Mouse (Mus musculus): ENCODE results near the gene Laptm4a. TPM values are rescaled to one million over a fixed set of nuclear protein-coding genes. Genes with fewer than 3 reads are reported as not detected.

Laptm4a gene
- 314 to 883 TPM (median 672 TPM) in 3 replicates for total RNA-seq (2017)

DNA sequence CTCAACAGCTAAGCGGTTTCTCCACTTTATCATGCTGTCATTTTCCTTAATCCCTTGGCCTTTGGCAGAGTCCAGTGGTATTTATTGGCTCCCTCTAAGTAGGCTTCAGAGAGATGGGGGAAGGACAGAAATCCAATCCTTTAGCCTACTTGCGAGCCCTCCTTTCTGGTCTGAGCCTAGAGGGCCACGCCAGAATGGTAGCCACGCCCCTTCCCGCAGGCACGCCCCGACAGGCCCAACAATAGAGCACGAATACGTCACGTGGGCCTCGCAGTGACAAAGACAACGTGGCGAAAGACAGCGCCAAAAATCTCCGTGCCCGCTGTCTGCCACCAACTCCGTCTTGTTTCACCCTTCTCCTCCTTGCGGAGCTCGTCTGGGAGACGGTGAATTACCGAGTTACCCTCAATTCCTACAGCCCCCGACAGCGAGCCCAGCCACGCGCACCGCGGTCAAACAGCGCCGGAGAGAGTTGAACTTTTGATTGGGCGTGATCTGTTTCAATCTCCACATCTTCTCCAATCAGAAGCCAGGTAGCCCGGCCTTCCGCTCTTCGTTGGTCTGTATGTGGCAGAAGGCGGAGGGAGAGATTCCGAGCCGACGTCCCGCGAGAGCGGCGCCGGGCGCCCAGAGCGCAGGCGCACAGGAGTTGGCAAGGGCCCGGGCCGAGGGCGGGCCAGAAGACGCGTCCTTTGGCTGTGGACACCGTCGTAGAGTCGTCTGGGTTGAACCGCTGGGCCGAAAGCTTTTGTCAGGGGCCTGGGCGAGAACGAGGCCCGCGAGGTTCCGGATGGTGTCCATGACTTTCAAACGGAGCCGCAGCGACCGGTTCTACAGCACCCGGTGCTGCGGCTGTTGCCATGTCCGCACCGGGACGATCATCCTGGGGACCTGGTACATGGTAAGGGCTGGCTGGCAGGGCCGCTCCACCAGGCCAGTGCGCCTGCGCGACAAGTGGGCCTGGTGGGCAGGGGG is at the start of gene Laptm4a:
Gene Laptm4a, plus strand, starts transcription at position 271 of the 975 bp plus-strand sequence.
- peak; percentile 86 for ATAC-seq (replicated peaks; ENCODE audit: insufficient number of reproducible peaks, low FRiP score, low TSS enrichment, poor library complexity, severe bottlenecking)

DNA sequence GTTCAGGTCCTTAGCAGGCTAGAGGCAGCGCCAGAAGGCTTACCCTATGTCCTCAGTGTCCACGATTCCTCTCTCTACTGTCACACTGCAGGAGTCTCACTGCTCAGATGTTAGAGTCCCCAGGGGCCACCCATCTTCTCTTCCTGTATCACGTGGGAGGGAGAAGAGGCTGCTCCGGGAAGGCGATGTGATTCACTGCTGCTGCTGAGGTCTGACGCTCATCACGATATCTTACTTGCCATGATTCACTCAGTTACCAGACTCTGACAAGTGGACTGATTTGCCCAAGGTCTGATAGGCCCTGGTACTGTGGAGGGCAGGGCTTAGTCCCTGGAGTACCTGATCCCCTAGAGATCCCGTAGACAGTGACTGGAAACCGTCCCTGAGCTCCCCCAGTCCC is 45.9 kb upstream of the Laptm4a start:
- ATAC-seq (replicated peaks; ENCODE audit: insufficient number of reproducible peaks, low FRiP score, low TSS enrichment, poor library complexity, severe bottlenecking): no peak

DNA sequence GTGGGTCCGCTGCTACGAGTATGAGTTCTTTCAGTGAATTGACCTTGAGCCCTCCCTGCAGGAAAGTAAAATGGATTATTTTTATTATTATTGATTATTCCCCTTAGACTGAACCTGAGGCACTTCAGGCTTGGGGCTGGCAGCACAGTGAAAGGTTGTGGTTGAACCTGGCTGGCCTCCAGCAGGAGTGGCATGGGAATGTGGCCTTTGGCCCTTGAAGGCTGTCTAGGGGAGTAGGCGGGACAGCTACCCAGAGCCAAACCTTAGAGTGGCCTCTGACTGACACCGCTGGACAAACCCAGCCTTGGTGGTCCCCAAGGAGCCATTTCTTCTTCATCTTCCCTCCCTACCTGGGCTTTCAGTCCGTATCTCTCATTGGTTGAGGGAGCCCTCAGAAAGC is 44.6 kb upstream of the Laptm4a start:
- no peak for ATAC-seq (replicated peaks; ENCODE audit: insufficient number of reproducible peaks, low FRiP score, low TSS enrichment, poor library complexity, severe bottlenecking)

DNA sequence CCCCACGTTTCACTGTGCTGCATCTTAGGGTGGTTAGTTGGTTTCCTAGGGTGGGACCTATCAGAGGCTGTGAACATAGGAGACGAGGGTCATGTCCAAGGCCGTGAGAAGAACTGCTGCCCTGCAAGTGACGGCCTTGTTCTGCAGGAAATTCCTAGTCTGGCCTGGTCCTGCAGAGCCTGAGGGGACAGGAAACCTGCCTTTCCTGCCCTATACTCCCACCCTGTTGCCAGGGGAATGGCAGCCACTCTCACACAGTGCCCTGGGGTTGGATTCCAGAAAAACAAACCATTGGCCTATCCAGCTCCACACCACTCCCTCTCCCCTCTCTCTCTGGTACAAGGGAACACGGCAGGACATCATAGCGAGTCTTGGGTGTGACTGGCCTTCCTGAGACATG is 44.1 kb upstream of the Laptm4a start:
- ATAC-seq (replicated peaks; ENCODE audit: insufficient number of reproducible peaks, low FRiP score, low TSS enrichment, poor library complexity, severe bottlenecking): no peak

DNA sequence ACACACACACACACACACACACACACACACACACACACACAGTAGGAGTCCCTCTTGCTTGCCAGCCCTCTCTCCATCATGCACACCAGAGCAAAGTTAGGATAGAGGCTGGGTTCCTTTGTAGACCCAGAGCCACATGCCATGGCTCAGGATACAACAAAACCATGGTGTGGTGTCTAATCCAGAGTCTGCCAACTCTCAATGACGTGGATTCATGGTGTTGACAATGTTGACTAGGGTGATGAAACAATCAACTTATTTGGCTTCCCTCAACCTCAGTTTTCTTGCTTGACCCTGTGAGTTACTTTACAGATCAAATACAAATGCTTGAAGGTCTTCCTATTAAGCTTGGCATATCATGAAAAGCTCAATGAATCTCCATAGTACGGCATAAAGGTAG is 42.7 kb upstream of the Laptm4a start:
- no peak for ATAC-seq (replicated peaks; ENCODE audit: insufficient number of reproducible peaks, low FRiP score, low TSS enrichment, poor library complexity, severe bottlenecking)

DNA sequence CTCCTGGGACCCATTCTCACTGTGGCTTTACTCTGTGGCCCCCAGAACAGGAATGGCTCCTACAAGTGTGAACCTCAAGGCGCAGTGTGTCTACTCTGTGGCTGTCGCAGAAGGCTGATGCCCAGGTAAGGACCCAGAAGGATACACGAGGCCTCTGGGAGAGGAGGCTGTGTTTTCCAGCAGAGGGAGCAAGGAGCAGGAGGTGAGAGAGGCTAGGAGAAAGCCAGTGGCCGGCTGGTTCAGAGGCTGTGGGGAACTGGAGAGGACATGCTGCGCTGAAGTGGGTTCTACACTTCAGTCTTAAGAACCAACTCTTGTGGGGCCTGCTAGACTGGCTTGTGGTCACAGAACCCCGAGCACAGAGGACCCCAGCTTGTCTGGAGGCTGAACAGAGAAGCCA is 42.1 kb upstream of the Laptm4a start:
- no peak for ATAC-seq (replicated peaks; ENCODE audit: insufficient number of reproducible peaks, low FRiP score, low TSS enrichment, poor library complexity, severe bottlenecking)

DNA sequence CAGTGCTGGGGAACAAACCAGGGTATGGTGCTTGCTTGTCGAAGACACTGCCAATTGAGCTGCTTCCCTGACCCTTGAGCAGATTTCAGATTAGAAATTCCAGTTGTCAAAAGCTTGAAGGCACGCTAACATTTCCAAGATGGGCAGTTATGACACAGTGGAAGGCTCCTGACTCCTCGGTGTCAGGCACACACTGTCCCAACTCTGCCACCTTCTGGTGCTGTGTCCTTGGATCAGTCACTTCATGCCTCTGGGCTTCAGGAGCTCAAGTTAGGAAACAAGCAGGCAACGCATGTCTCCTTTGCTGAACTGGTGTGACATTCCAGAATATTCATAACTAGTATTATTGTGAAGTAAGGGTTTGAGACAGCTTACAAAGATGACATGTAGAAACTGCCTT is 39.7 kb upstream of the Laptm4a start:
- ATAC-seq (replicated peaks; ENCODE audit: insufficient number of reproducible peaks, low FRiP score, low TSS enrichment, poor library complexity, severe bottlenecking): peak; percentile 48; the same call in 1 of the 2 replicates

DNA sequence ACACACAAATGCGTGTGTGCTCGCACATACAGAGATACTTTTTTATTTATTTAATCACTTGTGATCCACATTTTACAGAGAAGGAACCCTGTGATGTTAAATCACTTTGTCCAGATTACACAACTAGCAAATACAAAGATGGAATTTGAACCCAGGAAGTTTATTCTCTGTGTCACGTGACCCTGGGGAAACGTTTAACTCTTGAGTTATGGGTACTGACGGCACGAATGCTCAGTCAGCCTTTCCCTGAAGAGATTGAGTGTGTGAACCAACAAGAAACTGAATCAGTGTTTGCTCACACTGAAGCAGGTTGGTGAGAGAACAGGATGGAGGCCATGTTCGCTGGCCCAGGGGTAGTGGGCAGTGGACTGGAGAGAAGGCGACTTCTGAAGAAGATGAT is 39.1 kb upstream of the Laptm4a start:
- no peak for ATAC-seq (replicated peaks; ENCODE audit: insufficient number of reproducible peaks, low FRiP score, low TSS enrichment, poor library complexity, severe bottlenecking)

DNA sequence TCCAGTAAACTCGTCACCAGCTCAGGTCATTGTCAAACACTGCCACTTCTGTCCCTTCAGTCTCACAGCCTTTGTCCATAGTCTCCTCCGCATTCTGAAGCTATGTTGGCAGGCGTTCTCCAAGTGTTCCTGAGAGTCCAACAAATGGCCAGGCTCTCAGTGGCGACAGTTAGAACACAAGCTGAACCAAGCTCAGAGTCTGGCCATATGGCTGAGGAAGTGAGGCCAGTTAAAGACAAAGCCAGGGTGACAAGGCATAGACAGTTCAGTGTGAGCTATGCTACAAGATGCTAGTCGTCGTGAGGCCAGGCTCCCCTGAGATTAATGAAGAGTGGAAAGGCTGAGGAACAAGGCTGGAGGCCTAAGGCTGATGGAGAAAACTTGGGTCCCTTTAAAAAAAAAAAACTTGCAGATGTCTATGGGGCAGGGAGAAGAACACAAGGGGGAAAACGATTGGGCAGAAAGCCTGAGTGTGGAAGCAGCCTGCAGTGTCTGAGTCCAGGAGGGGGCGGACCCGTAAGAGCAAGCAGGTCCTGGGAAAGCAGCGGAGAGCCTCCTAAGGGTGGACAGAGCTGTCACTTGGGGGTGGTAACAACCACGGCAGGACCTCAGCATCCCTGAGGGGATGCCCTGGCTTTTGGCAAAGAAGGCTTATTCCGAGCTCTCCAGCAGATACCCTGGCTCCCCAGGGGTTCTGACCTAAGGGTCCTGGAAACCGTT is 36.9 kb upstream of the Laptm4a start:
- no peak for ATAC-seq (replicated peaks; ENCODE audit: insufficient number of reproducible peaks, low FRiP score, low TSS enrichment, poor library complexity, severe bottlenecking)

DNA sequence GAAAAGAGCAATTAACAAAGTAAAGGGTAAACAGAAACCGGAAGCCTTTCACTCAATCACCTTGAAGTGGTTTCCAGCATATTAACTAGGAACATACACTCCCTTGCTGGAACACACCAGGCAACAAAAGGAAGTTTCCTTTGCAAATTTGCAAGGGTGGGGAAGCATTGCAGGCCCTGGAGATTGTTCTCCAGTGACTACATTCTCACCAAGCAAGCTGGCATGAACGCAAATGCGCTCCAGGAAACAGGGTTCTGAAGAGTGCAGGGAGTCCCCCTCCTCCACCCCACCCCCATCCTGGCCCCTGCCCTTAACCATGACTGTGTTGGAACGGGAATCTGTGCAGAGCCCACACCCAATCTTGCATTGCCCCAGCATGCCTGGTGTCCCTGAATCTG is 36.3 kb upstream of the Laptm4a start:
- no peak for ATAC-seq (replicated peaks; ENCODE audit: insufficient number of reproducible peaks, low FRiP score, low TSS enrichment, poor library complexity, severe bottlenecking)

DNA sequence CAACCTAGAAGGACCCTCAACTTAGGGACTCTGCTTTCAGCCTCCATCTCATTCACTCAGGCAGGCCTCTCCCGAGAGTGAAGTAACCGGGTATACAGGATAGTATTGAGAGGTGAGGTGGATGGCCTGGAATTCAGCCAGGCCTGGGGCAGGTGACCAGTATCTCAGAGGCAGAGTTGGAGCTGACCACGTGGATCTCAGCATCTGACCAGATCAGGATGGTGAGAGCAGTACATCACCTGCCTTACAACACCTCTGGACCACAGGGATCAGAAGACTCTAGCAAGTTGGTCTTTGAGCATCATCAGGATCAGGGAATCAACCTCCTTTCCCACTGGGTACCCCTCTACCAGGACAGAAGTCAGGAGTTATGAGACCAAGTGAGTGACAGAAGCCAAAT is 35.5 kb upstream of the Laptm4a start:
- ATAC-seq (replicated peaks; ENCODE audit: insufficient number of reproducible peaks, low FRiP score, low TSS enrichment, poor library complexity, severe bottlenecking): no peak

DNA sequence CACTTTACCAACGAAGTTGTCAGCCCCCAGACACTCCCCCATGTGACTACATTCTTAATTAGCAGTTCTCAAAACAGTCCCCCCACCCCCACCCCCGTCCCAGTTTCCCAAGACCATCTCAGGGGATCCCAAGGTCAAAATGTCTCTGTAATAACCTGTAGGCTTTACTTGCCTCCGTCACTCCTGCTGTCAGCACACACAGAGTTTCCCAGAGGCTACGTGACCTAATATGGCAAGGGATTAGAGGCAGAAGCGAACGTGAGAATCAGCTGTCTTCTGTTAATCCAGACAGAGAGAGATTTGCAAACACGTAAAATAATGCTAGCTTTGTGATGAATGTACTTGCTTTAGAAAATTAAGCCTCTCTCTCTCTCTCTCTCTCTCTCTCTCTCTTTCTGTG is 33.0 kb upstream of the Laptm4a start:
- ATAC-seq (replicated peaks; ENCODE audit: insufficient number of reproducible peaks, low FRiP score, low TSS enrichment, poor library complexity, severe bottlenecking): no peak

DNA sequence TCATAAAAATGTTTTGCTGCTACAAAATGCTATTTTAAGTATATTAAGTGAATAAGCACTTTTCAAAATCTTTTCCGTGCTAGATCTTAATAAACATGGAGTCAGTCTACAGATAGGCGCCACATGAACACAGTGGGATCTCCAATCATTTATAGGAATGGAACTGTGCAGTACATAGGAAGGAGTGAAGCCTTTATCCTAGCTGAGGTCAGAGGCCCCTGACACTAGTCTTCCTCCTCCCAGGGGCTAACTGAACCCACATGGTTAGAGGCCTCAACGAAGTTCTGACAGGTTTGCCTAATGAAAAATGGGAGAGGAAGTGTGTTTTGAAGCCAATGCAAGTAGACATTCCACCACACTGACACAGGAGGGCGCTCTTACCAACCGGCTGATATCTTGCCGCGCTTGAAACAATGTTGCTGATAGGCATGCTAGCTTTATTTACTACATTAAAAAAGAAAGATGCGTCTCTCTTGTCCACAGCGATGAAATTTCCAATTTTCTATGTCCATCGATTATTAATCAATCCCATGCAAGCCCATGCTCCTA is 32.3 kb upstream of the Laptm4a start:
- ATAC-seq (replicated peaks; ENCODE audit: insufficient number of reproducible peaks, low FRiP score, low TSS enrichment, poor library complexity, severe bottlenecking): peak; percentile 86

DNA sequence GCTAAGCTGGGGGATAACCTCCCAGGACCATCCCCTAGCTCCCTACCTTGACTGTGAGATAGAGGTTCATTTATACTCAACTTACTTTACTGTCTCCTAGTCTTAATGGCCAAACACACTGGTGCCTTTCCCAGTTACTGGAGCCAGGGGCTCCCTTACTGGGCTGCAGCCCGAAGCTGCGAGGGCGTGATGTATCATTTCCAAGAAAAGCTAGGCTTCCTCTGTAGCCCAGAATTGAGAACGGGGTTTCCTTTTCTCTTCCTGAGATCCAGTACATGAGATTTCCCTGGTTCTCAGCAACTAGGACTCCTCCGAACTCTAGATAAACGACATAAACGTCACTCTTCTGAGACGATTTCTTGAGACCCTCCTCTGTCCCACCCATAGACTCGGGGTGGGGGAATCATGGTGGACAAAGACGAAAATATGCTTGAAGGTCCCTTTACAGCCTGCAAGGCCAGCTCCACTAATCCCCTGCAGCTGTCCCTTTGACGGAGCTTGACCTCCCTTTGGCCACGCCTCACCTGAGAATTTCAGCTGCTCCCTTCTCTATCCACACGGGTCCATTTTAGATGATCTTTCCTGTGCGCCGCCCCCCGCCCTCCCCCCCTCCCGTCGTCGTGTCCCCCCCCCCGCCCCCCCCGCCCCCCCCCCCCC is 28.5 kb upstream of the Laptm4a start:
- no peak for ATAC-seq (replicated peaks; ENCODE audit: insufficient number of reproducible peaks, low FRiP score, low TSS enrichment, poor library complexity, severe bottlenecking)

DNA sequence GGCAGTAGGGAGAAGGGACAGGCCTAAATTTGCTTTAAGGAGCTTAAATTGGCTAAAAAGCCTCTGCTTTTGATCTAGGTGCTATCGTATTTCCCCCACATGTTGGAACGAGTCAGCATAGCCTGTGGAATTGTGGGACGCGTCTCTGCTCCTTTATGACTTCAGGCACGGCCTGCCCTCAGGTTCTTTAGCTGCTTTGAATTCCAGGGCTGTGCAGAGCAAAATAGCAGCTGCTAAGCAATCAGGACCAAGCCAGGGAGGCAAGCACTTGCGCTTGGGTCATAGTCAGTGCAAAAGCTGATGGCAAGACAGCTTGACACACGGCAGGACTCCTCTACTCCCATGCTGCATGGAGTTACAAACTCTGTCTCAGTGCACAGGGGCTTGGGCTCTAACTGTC is 24.3 kb upstream of the Laptm4a start:
- no peak for ATAC-seq (replicated peaks; ENCODE audit: insufficient number of reproducible peaks, low FRiP score, low TSS enrichment, poor library complexity, severe bottlenecking)

DNA sequence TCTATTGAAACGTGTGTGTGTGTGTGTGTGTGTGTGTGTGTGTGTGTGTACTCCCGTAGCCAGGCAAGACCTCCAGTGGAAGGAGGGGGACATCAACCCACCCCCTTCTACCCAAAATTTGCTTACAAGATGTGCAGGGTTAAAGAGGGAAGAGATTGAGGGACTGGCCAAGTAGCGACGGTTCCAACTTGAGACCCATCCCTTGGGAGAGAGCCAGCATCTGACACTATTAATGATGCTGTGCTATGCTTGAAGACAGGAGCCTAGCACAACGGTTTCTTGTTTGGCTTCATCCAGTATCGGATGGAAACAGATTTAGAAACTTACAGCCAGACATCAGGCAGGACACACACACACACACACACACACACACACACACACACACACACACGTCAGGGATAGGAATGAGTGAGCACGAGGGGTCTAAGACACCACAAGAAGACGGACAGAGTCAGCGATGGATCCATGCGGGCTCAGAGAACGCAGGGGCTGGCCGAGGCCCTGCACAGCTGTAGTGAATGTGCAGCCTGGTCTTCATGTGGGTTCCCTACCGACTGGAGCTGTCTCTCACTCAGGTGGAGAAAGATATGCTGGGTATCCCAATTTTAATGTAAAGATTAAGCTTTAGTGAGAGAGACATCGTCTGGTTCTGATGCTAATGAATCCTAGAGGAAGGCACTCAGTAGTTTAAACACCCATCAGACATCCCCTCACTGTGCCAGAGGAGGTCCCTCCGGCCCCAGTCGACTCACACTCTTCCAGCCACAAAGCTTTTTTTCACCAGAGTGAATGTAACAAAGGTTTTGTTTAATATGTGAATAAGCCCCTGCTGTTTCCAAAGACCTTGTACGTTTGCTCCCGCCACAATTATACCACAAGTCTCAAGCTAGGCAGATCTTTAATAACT is 22.3 kb upstream of the Laptm4a start:
- ATAC-seq (replicated peaks; ENCODE audit: insufficient number of reproducible peaks, low FRiP score, low TSS enrichment, poor library complexity, severe bottlenecking): no peak

DNA sequence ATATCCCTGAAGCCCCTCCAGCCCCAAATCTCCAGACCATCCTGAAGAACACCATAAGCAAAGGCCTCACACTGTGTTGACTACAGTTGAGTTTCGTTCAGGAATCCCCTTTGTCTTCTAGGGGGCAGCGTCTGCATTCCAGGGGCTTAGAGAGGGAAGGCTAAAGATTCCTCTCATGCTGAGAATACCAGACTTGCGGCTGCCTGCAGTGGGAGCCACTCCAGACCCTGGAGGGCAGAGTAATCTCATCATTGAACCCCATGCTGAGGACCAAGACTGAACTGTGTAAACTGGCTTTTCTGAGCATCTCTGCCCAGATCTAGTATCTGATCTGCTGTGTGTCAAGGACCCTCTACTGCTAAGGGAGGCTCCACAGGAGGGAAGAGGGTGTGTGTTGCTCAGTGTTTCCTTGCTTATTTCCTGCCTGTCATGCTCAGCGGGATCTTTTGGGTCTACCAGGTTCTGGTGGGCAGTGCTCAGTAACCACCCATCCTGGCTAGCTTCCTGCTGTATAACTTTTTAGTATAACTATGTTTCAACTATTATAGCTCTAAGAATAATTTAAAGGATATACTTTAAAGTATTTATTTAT is 21.3 kb upstream of the Laptm4a start:
- no peak for ATAC-seq (replicated peaks; ENCODE audit: insufficient number of reproducible peaks, low FRiP score, low TSS enrichment, poor library complexity, severe bottlenecking)

Measured in monocyte, adult 5-6 weeks (primary cell).